Mouse (Mus musculus): ENCODE measurements around the gene Prkab1.

Prkab1 gene

GRCm38 (mm10) chr5:115977266-115977665 is 47.0 kb downstream of the Prkab1 start:
- DNase-seq: no peak

- DNase-seq: no peak
Observed at GRCm38 (mm10) chr5:115976446-115976845, 47.9 kb downstream of the Prkab1 start.

- no peak for DNase-seq
Observed at GRCm38 (mm10) chr5:115975672-115976071, 48.6 kb downstream of the Prkab1 start.

DNA sequence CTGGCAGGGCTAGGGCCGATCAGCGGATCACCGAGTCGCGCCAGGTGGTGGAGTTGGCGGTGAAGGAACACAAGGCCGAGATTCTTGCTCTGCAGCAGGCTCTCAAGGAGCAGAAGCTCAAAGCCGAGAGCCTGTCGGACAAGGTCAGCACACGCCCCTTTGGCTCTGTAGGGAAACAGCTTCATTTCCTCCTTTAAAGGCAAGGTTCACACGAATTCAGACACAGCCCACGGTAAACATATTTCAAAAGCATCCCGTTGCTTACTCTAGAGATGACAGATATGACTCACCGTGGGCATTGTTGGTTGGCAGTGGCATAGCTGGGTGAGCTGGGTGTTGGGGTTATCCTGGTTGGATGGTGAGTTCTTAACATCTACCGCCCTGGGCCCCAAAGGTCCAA is 53.1 kb downstream of the Prkab1 start:
- DNase-seq: no peak

All from layer of hippocampus, adult 9-11 months (tissue).